Mouse (Mus musculus) MEL (cell line): ENCODE results near the gene Rab3a. TPM values are rescaled to one million over a fixed set of nuclear protein-coding genes. Genes with fewer than 3 reads are reported as not detected.

Source experiments
- DNase-seq: peaks from one replicate; pipeline ENCODE4 v3.0.0; 2011; ENCODE audit warnings: low read depth, low spot score
- H3K27ac ChIP-seq: 2 replicates; pipeline ENCODE4 v1.5.1; 2012; ENCODE audit warnings: low read depth, mild to moderate bottlenecking, control low read depth, low read length, moderate library complexity; ENCODE audit not compliant: control insufficient read depth
- H3K27me3 ChIP-seq, 2 experiments: fragments of 150-350 bp in 1 of 2; sonication (generic) in 1 of 2; 2 replicates each; pipeline ENCODE4 v1.6.1; 2012; ENCODE audit warnings: low read length in 2 of 2, mild to moderate bottlenecking in 2 of 2, improper control_type of control experiment in 1 of 2, moderate library complexity in 1 of 2; ENCODE audit not compliant: insufficient read depth in 2 of 2, control insufficient read depth in 1 of 2
- H3K36me3 ChIP-seq, 2 experiments: 2 replicates each; pipeline ENCODE4 v1.6.1; 2012 to 2014; ENCODE audit warnings: low read length in 2 of 2, improper control_type of control experiment in 1 of 2, inconsistent platforms in 1 of 2, mild to moderate bottlenecking in 1 of 2; ENCODE audit not compliant: insufficient read depth in 2 of 2, control insufficient read depth in 1 of 2
- H3K4me1 ChIP-seq, 2 experiments: fragments of 150-350 bp in 1 of 2; sonication (generic) in 1 of 2; 2 replicates each; pipeline ENCODE4 v1.6.1; 2012; ENCODE audit warnings: low read length in 2 of 2, improper control_type of control experiment in 1 of 2, mild to moderate bottlenecking in 1 of 2; ENCODE audit not compliant: insufficient read depth in 2 of 2, control insufficient read depth in 1 of 2
- H3K4me3 ChIP-seq, 2 experiments: fragments of 150-350 bp in 1 of 2; sonication (generic) in 1 of 2; 2 replicates each; pipeline ENCODE4 v1.5.1; 2012; ENCODE audit warnings: low read depth in 2 of 2, low read length in 2 of 2, mild to moderate bottlenecking in 2 of 2, moderate library complexity in 2 of 2, control low read depth in 1 of 2, improper control_type of control experiment in 1 of 2; ENCODE audit not compliant: control insufficient read depth in 1 of 2, insufficient read depth in 1 of 2
- H3K79me2 ChIP-seq: 2 replicates; pipeline ENCODE4 v1.6.1; 2012; ENCODE audit warnings: mild to moderate bottlenecking, low read length, moderate library complexity; ENCODE audit not compliant: control insufficient read depth, poor library complexity, insufficient read depth
- H3K9ac ChIP-seq: 2 replicates; pipeline ENCODE4 v1.6.1; 2012; ENCODE audit warnings: low read depth, mild to moderate bottlenecking, control low read depth, low read length, moderate library complexity; ENCODE audit not compliant: control insufficient read depth, poor library complexity, severe bottlenecking
- H3K9me3 ChIP-seq: fragments of 150-350 bp; sonication (generic); replicated peaks from 2 replicates; pipeline ENCODE4 v1.6.1; 2012; ENCODE audit warnings: mild to moderate bottlenecking, low read length, improper control_type of control experiment, moderate library complexity; ENCODE audit not compliant: insufficient read depth
- BHLHE40 ChIP-seq: IDR thresholded peaks from 2 replicates; pipeline ENCODE4 v1.6.1; 2012; ENCODE audit warnings: low read depth, mild to moderate bottlenecking, inconsistent platforms, low read length, improper control_type of control experiment, borderline replicate concordance
- CHD1 ChIP-seq: IDR thresholded peaks from 2 replicates; pipeline ENCODE4 v1.6.1; 2012; ENCODE audit warnings: low read depth, mild to moderate bottlenecking, inconsistent platforms, low read length, improper control_type of control experiment
- CHD2 ChIP-seq: IDR thresholded peaks from 2 replicates; pipeline ENCODE4 v1.6.1; 2011; ENCODE audit warnings: low read length, improper control_type of control experiment
- CTCF ChIP-seq, 3 experiments: IDR thresholded peaks in 2 of 3; conservative IDR thresholded peaks in 1 of 3; 2 replicates each; pipeline ENCODE4 v1.5.1; 2011 to 2012; ENCODE audit warnings: low read length in 3 of 3, low read depth in 2 of 3, mild to moderate bottlenecking in 2 of 3, improper control_type of control experiment in 1 of 3, inconsistent platforms in 1 of 3, mixed read lengths in 1 of 3, moderate library complexity in 1 of 3; ENCODE audit not compliant: control insufficient read depth in 1 of 3, insufficient read depth in 1 of 3, poor library complexity in 1 of 3, severe bottlenecking in 1 of 3
- E2F4 ChIP-seq: IDR thresholded peaks from 2 replicates; pipeline ENCODE4 v1.6.1; 2011; ENCODE audit warnings: low read depth, low read length, improper control_type of control experiment, borderline replicate concordance
- ELF1 ChIP-seq: IDR thresholded peaks from 2 replicates; pipeline ENCODE4 v1.6.1; 2014; ENCODE audit warnings: low read depth, mild to moderate bottlenecking, inconsistent platforms, low read length, improper control_type of control experiment, moderate library complexity
- EP300 ChIP-seq, 2 experiments: IDR thresholded peaks; 2 replicates each; pipeline ENCODE4 v1.6.1; 2011; ENCODE audit warnings: improper control_type of control experiment in 2 of 2, low read length in 2 of 2, low read depth in 1 of 2, mild to moderate bottlenecking in 1 of 2
- GABPA ChIP-seq: IDR thresholded peaks from 2 replicates; pipeline ENCODE4 v1.6.1; 2012; ENCODE audit warnings: low read depth, mild to moderate bottlenecking, inconsistent platforms, low read length, improper control_type of control experiment, moderate library complexity
- GATA1 ChIP-seq: IDR thresholded peaks from 2 replicates; pipeline ENCODE4 v1.6.1; 2011; ENCODE audit warnings: low read depth, low read length, improper control_type of control experiment
- HCFC1 ChIP-seq: IDR thresholded peaks from 2 replicates; pipeline ENCODE4 v1.6.1; 2012; ENCODE audit warnings: low read depth, mild to moderate bottlenecking, inconsistent platforms, low read length, improper control_type of control experiment, moderate library complexity
- JUND ChIP-seq: IDR thresholded peaks from 2 replicates; pipeline ENCODE4 v1.6.1; 2011; ENCODE audit warnings: low read depth, mild to moderate bottlenecking, improper control_type of control experiment, low read length
- MAX ChIP-seq: IDR thresholded peaks from 2 replicates; pipeline ENCODE4 v1.6.1; 2011; ENCODE audit warnings: low read length, improper control_type of control experiment
- MAZ ChIP-seq: IDR thresholded peaks from 2 replicates; pipeline ENCODE4 v1.6.1; 2012; ENCODE audit warnings: low read depth, mild to moderate bottlenecking, inconsistent platforms, low read length, improper control_type of control experiment
- MEF2A ChIP-seq: IDR thresholded peaks from 2 replicates; pipeline ENCODE4 v1.6.1; 2014; ENCODE audit warnings: low read depth, mild to moderate bottlenecking, inconsistent platforms, low read length, improper control_type of control experiment; ENCODE audit not compliant: poor library complexity, insufficient replicate concordance, severe bottlenecking; ENCODE audit errors: extremely low read depth
- MXI1 ChIP-seq: IDR thresholded peaks from 2 replicates; pipeline ENCODE4 v1.6.1; 2011; ENCODE audit warnings: mild to moderate bottlenecking, low read depth, low read length, improper control_type of control experiment
- MYB ChIP-seq: IDR thresholded peaks from 2 replicates; pipeline ENCODE4 v1.6.1; 2011; ENCODE audit warnings: mild to moderate bottlenecking, low read depth, low read length, improper control_type of control experiment
- MYC ChIP-seq: IDR thresholded peaks from 2 replicates; pipeline ENCODE4 v1.6.1; 2011; ENCODE audit warnings: low read depth, mild to moderate bottlenecking, low read length, improper control_type of control experiment, moderate library complexity
- NELFE ChIP-seq: IDR thresholded peaks from 2 replicates; pipeline ENCODE4 v1.6.1; 2011; ENCODE audit warnings: low read depth, low read length, improper control_type of control experiment
- NRF1 ChIP-seq: IDR thresholded peaks from 2 replicates; pipeline ENCODE4 v1.6.1; 2014; ENCODE audit warnings: low read depth, mild to moderate bottlenecking, inconsistent platforms, low read length, improper control_type of control experiment, moderate library complexity; ENCODE audit not compliant: poor library complexity, insufficient read depth, severe bottlenecking
- POLR2A ChIP-seq, 2 experiments: IDR thresholded peaks; 2 replicates each; pipeline ENCODE4 v1.6.1; 2011 to 2012; ENCODE audit warnings: low read length in 2 of 2, mild to moderate bottlenecking in 2 of 2, control low read depth in 1 of 2, improper control_type of control experiment in 1 of 2, low read depth in 1 of 2, moderate library complexity in 1 of 2; ENCODE audit not compliant: control insufficient read depth in 1 of 2, insufficient read depth in 1 of 2, poor library complexity in 1 of 2
- POLR2AphosphoS2 ChIP-seq: IDR thresholded peaks from 2 replicates; pipeline ENCODE4 v1.6.1; 2011; ENCODE audit warnings: low read length, improper control_type of control experiment
- RAD21 ChIP-seq: IDR thresholded peaks from 2 replicates; pipeline ENCODE4 v1.6.1; 2011; ENCODE audit warnings: mild to moderate bottlenecking, low read depth, low read length, improper control_type of control experiment
- RCOR1 ChIP-seq: IDR thresholded peaks from 2 replicates; pipeline ENCODE4 v1.6.1; 2012; ENCODE audit warnings: low read depth, mild to moderate bottlenecking, inconsistent platforms, low read length, improper control_type of control experiment
- SIN3A ChIP-seq: IDR thresholded peaks from 2 replicates; pipeline ENCODE4 v1.6.1; 2012; ENCODE audit warnings: low read length, improper control_type of control experiment, inconsistent platforms
- SMC3 ChIP-seq: IDR thresholded peaks from 2 replicates; pipeline ENCODE4 v1.6.1; 2011; ENCODE audit warnings: low read depth, low read length, improper control_type of control experiment
- TAL1 ChIP-seq: IDR thresholded peaks from 2 replicates; pipeline ENCODE4 v1.6.1; 2012; ENCODE audit warnings: mild to moderate bottlenecking, inconsistent platforms, low read length, moderate library complexity, mixed read lengths
- TBP ChIP-seq: IDR thresholded peaks from 2 replicates; pipeline ENCODE4 v1.8.0; 2011; ENCODE audit warnings: low read depth, low read length, improper control_type of control experiment
- UBTF ChIP-seq: IDR thresholded peaks from 2 replicates; pipeline ENCODE4 v1.6.1; 2012; ENCODE audit warnings: low read depth, mild to moderate bottlenecking, inconsistent platforms, low read length, improper control_type of control experiment, moderate library complexity, borderline replicate concordance; ENCODE audit not compliant: insufficient read depth
- ZC3H11A ChIP-seq: IDR thresholded peaks from 2 replicates; pipeline ENCODE4 v1.6.1; 2012; ENCODE audit warnings: low read depth, mild to moderate bottlenecking, inconsistent platforms, low read length, improper control_type of control experiment
- ZKSCAN1 ChIP-seq: IDR thresholded peaks from 2 replicates; pipeline ENCODE4 v1.6.1; 2012; ENCODE audit warnings: low read depth, mild to moderate bottlenecking, inconsistent platforms, low read length, improper control_type of control experiment, moderate library complexity
- ZMIZ1 ChIP-seq: IDR thresholded peaks from 2 replicates; pipeline ENCODE4 v1.6.1; 2012; ENCODE audit warnings: low read depth, mild to moderate bottlenecking, inconsistent platforms, low read length, improper control_type of control experiment, moderate library complexity
- ZNF384 ChIP-seq: IDR thresholded peaks from 2 replicates; pipeline ENCODE4 v1.6.1; 2012; ENCODE audit warnings: low read depth, mild to moderate bottlenecking, inconsistent platforms, low read length, improper control_type of control experiment
- polyA plus RNA-seq, 2 experiments: library from polyadenylated mRNA; stranded (reverse) in 1 of 2; unstranded in 1 of 2; fragments of >175 nt in 1 of 2; fragments of >200 nt in 1 of 2; gene quantifications; 2 replicates each; pipeline versions ENCODE4 v1.2.1 to v1.2.4; 2012; ENCODE audit warnings: low replicate concordance in 2 of 2, low read depth in 1 of 2; ENCODE audit not compliant: insufficient read length in 2 of 2, insufficient read depth in 1 of 2, missing spikeins in 1 of 2
- total RNA-seq: library from RNA; depleted of rRNA; stranded (reverse); fragments of 300-350 nt; gene quantifications from 2 replicates; pipeline ENCODE4 v1.2.3, GENCODE M21; 2012

The Rab3a gene
- total and polyA plus RNA-seq, 3 experiments = 1.8 to 5.6 TPM; not detected in 1

- TF ChIP-seq JUND = no peak
- no peak for TF ChIP-seq NRF1
- no peak for TF ChIP-seq SMC3
- no peak for TF ChIP-seq MYC
- TF ChIP-seq GATA1 = no peak
- no peak for TF ChIP-seq CHD2
- TF ChIP-seq TBP = peak; percentile 92
- TF ChIP-seq MAX = no peak; the same call in 1 of the 2 replicates
Observed at GRCm38 (mm10) chr8:70802786-70803510, 48.5 kb downstream of the Rab3a start (continued).

- Histone ChIP-seq H3K4me3 (peak overlapping the region; percentile 64 to 78), H3K36me3 (peaks cover 0 to 6% of the 10 kb centered on the region in 2 experiments; a peak in 1 of 4 replicates), H3K9ac (peak overlapping the region; percentile 60), H3K9me3 (no peaks in the 10 kb centered on the region), H3K79me2 (no peaks in the 10 kb centered on the region; the same call in 1 of the 2 replicates), H3K4me1 (peaks cover 0 to 16% of the 10 kb centered on the region in 2 experiments; a peak in 3 of 4 replicates), H3K27me3 (no peaks in the 10 kb centered on the region), H3K27ac (peak overlapping the region; percentile 53)
- DNase-seq = peak; percentile 79
- TF ChIP-seq JUND (no peak), TAL1 (no peak), MXI1 (peak; percentile 81), MAZ (peak; percentile 74), UBTF (no peak), POLR2AphosphoS2 (no peak), TBP (peak; percentile 27; the same call in 1 of the 2 replicates), MYB (no peak), MYC (no peak), SIN3A (peak; percentile 76; the same call in 1 of the 2 replicates), EP300 (IDR thresholded peaks at IDR 0.05; ENCODE audit: low read depth in 1 of 2, low read length in 2 of 2) (no peak), BHLHE40 (no peak), GATA1 (no peak), ZNF384 (no peak), HCFC1 (0 out of 2 replicates have a peak, but pooled peaks have one; percentile 22), RAD21 (no peak), ZMIZ1 (no peak), RCOR1 (no peak), CTCF (IDR thresholded peaks at IDR 0.05 in 2 of 3, conservative IDR thresholded peaks at IDR 0.05 in 1 of 3; ENCODE audit: control insufficient read depth in 1 of 3, insufficient read depth in 1 of 3, low read depth in 2 of 3, low read length in 3 of 3, poor library complexity in 1 of 3, severe bottlenecking in 1 of 3) (no peak), NELFE (no peak), POLR2A (IDR thresholded peaks at IDR 0.05; ENCODE audit: control insufficient read depth in 1 of 2, insufficient read depth in 1 of 2, low read depth in 1 of 2, low read length in 2 of 2, poor library complexity in 1 of 2) (0 out of 4 replicates have a peak, but pooled peaks of 1 of the 2 experiments have one; percentile 10), CHD1 (no peak), NRF1 (no peak), E2F4 (0 out of 2 replicates have a peak, but pooled peaks have one; percentile 20), ZKSCAN1 (no peak), MAX (peak; percentile 60; the same call in 1 of the 2 replicates), MEF2A (no peak), ZC3H11A (no peak), ELF1 (no peak), SMC3 (no peak), GABPA (no peak)
Observed at GRCm38 (mm10) chr8:70803761-70804480, 49.4 kb downstream of the Rab3a start.
